Mouse (Mus musculus) brain, embryonic 14.5 days (tissue): ENCODE results near the gene Sik3.

Experiments
- CTCF ChIP-seq: fragments of 200-500 bp; IDR thresholded peaks from 2 replicates; pipeline ENCODE4 v1.5.1; 2012; ENCODE audit warnings: inconsistent platforms, mild to moderate bottlenecking, moderate library complexity, borderline replicate concordance; ENCODE audit not compliant: insufficient read depth, insufficient read length; ENCODE audit errors: extremely low read depth
- POLR2A ChIP-seq: fragments of 200-500 bp; IDR thresholded peaks from 2 replicates; pipeline ENCODE4 v1.6.1; 2012; ENCODE audit warnings: mild to moderate bottlenecking, inconsistent platforms, borderline replicate concordance; ENCODE audit not compliant: poor library complexity, insufficient read depth, insufficient read length, severe bottlenecking; ENCODE audit errors: extremely low read depth

DNA sequence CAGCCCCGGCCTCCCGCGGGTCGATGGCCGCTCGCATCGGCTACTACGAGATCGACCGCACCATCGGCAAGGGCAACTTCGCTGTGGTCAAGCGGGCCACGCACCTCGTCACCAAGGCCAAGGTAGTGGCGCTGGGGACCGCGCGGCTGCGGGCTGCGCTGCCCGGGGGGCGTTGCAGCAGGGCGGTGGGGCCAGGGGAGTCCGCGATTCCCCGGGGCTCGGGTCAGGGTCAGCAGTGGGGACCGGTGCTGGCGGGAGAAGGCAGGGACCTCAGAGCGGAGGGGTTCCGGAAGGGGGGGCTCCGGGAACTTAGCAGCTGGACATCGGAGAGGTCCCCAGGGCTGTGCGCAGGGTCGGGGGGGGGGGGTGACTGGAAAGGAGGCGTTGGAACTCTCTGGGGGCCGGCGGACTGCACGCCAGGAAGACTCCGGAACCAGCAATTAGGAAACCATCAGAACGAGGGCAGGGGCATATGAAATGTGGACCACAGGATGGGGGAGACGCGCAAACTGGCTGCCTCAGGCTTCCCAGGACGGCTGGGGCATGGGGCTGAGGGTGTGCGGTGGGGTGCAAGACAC is 478 bp downstream of the Sik3 start:
- TF ChIP-seq CTCF, result no peak
- 0 out of 2 replicates have a peak, but pooled peaks have one; percentile 37 for TF ChIP-seq POLR2A
